Mouse (Mus musculus) MEL (cell line): ENCODE measurements around the gene Elavl1. TPM values are rescaled to one million over a fixed set of nuclear protein-coding genes. Genes with fewer than 3 reads are reported as not detected.
A peak's percentile ranks its signal among the peaks of the same experiment; 100 is the strongest.

Experiments used
- DNase-seq: peaks from one replicate; pipeline ENCODE4 v3.0.0; 2011; ENCODE audit warnings: low read depth, low spot score
- H3K27ac ChIP-seq: 2 replicates; pipeline ENCODE4 v1.5.1; 2012; ENCODE audit warnings: low read depth, mild to moderate bottlenecking, control low read depth, low read length, moderate library complexity; ENCODE audit not compliant: control insufficient read depth
- H3K27me3 ChIP-seq, 2 experiments: fragments of 150-350 bp in 1 of 2; sonication (generic) in 1 of 2; 2 replicates each; pipeline ENCODE4 v1.6.1; 2012; ENCODE audit warnings: low read length in 2 of 2, mild to moderate bottlenecking in 2 of 2, improper control_type of control experiment in 1 of 2, moderate library complexity in 1 of 2; ENCODE audit not compliant: insufficient read depth in 2 of 2, control insufficient read depth in 1 of 2
- H3K36me3 ChIP-seq, 2 experiments: 2 replicates each; pipeline ENCODE4 v1.6.1; 2012 to 2014; ENCODE audit warnings: low read length in 2 of 2, improper control_type of control experiment in 1 of 2, inconsistent platforms in 1 of 2, mild to moderate bottlenecking in 1 of 2; ENCODE audit not compliant: insufficient read depth in 2 of 2, control insufficient read depth in 1 of 2
- H3K4me1 ChIP-seq, 2 experiments: fragments of 150-350 bp in 1 of 2; sonication (generic) in 1 of 2; 2 replicates each; pipeline ENCODE4 v1.6.1; 2012; ENCODE audit warnings: low read length in 2 of 2, improper control_type of control experiment in 1 of 2, mild to moderate bottlenecking in 1 of 2; ENCODE audit not compliant: insufficient read depth in 2 of 2, control insufficient read depth in 1 of 2
- H3K4me3 ChIP-seq, 2 experiments: fragments of 150-350 bp in 1 of 2; sonication (generic) in 1 of 2; 2 replicates each; pipeline ENCODE4 v1.5.1; 2012; ENCODE audit warnings: low read depth in 2 of 2, low read length in 2 of 2, mild to moderate bottlenecking in 2 of 2, moderate library complexity in 2 of 2, control low read depth in 1 of 2, improper control_type of control experiment in 1 of 2; ENCODE audit not compliant: control insufficient read depth in 1 of 2, insufficient read depth in 1 of 2
- H3K79me2 ChIP-seq: 2 replicates; pipeline ENCODE4 v1.6.1; 2012; ENCODE audit warnings: mild to moderate bottlenecking, low read length, moderate library complexity; ENCODE audit not compliant: control insufficient read depth, poor library complexity, insufficient read depth
- H3K9ac ChIP-seq: 2 replicates; pipeline ENCODE4 v1.6.1; 2012; ENCODE audit warnings: low read depth, mild to moderate bottlenecking, control low read depth, low read length, moderate library complexity; ENCODE audit not compliant: control insufficient read depth, poor library complexity, severe bottlenecking
- H3K9me3 ChIP-seq: fragments of 150-350 bp; sonication (generic); replicated peaks from 2 replicates; pipeline ENCODE4 v1.6.1; 2012; ENCODE audit warnings: mild to moderate bottlenecking, low read length, improper control_type of control experiment, moderate library complexity; ENCODE audit not compliant: insufficient read depth
- CHD2 ChIP-seq: IDR thresholded peaks from 2 replicates; pipeline ENCODE4 v1.6.1; 2011; ENCODE audit warnings: low read length, improper control_type of control experiment
- CTCF ChIP-seq, 3 experiments: IDR thresholded peaks in 2 of 3; conservative IDR thresholded peaks in 1 of 3; 2 replicates each; pipeline ENCODE4 v1.5.1; 2011 to 2012; ENCODE audit warnings: low read length in 3 of 3, low read depth in 2 of 3, mild to moderate bottlenecking in 2 of 3, improper control_type of control experiment in 1 of 3, inconsistent platforms in 1 of 3, mixed read lengths in 1 of 3, moderate library complexity in 1 of 3; ENCODE audit not compliant: control insufficient read depth in 1 of 3, insufficient read depth in 1 of 3, poor library complexity in 1 of 3, severe bottlenecking in 1 of 3
- ELF1 ChIP-seq: IDR thresholded peaks from 2 replicates; pipeline ENCODE4 v1.6.1; 2014; ENCODE audit warnings: low read depth, mild to moderate bottlenecking, inconsistent platforms, low read length, improper control_type of control experiment, moderate library complexity
- EP300 ChIP-seq, 2 experiments: IDR thresholded peaks; 2 replicates each; pipeline ENCODE4 v1.6.1; 2011; ENCODE audit warnings: improper control_type of control experiment in 2 of 2, low read length in 2 of 2, low read depth in 1 of 2, mild to moderate bottlenecking in 1 of 2
- GABPA ChIP-seq: IDR thresholded peaks from 2 replicates; pipeline ENCODE4 v1.6.1; 2012; ENCODE audit warnings: low read depth, mild to moderate bottlenecking, inconsistent platforms, low read length, improper control_type of control experiment, moderate library complexity
- KAT2A ChIP-seq: conservative IDR thresholded peaks from 2 replicates; pipeline ENCODE4 v1.6.1; 2012; ENCODE audit warnings: low read depth, low read length, improper control_type of control experiment, inconsistent platforms
- MEF2A ChIP-seq: IDR thresholded peaks from 2 replicates; pipeline ENCODE4 v1.6.1; 2014; ENCODE audit warnings: low read depth, mild to moderate bottlenecking, inconsistent platforms, low read length, improper control_type of control experiment; ENCODE audit not compliant: poor library complexity, insufficient replicate concordance, severe bottlenecking; ENCODE audit errors: extremely low read depth
- MYB ChIP-seq: IDR thresholded peaks from 2 replicates; pipeline ENCODE4 v1.6.1; 2011; ENCODE audit warnings: mild to moderate bottlenecking, low read depth, low read length, improper control_type of control experiment
- NELFE ChIP-seq: IDR thresholded peaks from 2 replicates; pipeline ENCODE4 v1.6.1; 2011; ENCODE audit warnings: low read depth, low read length, improper control_type of control experiment
- RAD21 ChIP-seq: IDR thresholded peaks from 2 replicates; pipeline ENCODE4 v1.6.1; 2011; ENCODE audit warnings: mild to moderate bottlenecking, low read depth, low read length, improper control_type of control experiment
- SIN3A ChIP-seq: IDR thresholded peaks from 2 replicates; pipeline ENCODE4 v1.6.1; 2012; ENCODE audit warnings: low read length, improper control_type of control experiment, inconsistent platforms
- SMC3 ChIP-seq: IDR thresholded peaks from 2 replicates; pipeline ENCODE4 v1.6.1; 2011; ENCODE audit warnings: low read depth, low read length, improper control_type of control experiment
- TCF12 ChIP-seq: IDR thresholded peaks from 2 replicates; pipeline ENCODE4 v1.6.1; 2014; ENCODE audit warnings: low read depth, mild to moderate bottlenecking, inconsistent platforms, low read length, improper control_type of control experiment, moderate library complexity
- ZC3H11A ChIP-seq: IDR thresholded peaks from 2 replicates; pipeline ENCODE4 v1.6.1; 2012; ENCODE audit warnings: low read depth, mild to moderate bottlenecking, inconsistent platforms, low read length, improper control_type of control experiment
- ZMIZ1 ChIP-seq: IDR thresholded peaks from 2 replicates; pipeline ENCODE4 v1.6.1; 2012; ENCODE audit warnings: low read depth, mild to moderate bottlenecking, inconsistent platforms, low read length, improper control_type of control experiment, moderate library complexity
- ZNF384 ChIP-seq: IDR thresholded peaks from 2 replicates; pipeline ENCODE4 v1.6.1; 2012; ENCODE audit warnings: low read depth, mild to moderate bottlenecking, inconsistent platforms, low read length, improper control_type of control experiment
- polyA plus RNA-seq, 2 experiments: library from polyadenylated mRNA; stranded (reverse) in 1 of 2; unstranded in 1 of 2; fragments of >175 nt in 1 of 2; fragments of >200 nt in 1 of 2; gene quantifications; 2 replicates each; pipeline versions ENCODE4 v1.2.1 to v1.2.4; 2012; ENCODE audit warnings: low replicate concordance in 2 of 2, low read depth in 1 of 2; ENCODE audit not compliant: insufficient read length in 2 of 2, insufficient read depth in 1 of 2, missing spikeins in 1 of 2
- total RNA-seq: library from RNA; depleted of rRNA; stranded (reverse); fragments of 300-350 nt; gene quantifications from 2 replicates; pipeline ENCODE4 v1.2.3, GENCODE M21; 2012

Elavl1 gene
- total and polyA plus RNA-seq, 3 experiments = 64.2 to 77.4 TPM; not detected in 1

- no peak overlapping the region for H3K9ac ChIP-seq
- no peak for DNase-seq
These were observed 55.6 kb downstream of the Elavl1 start for GRCm38 (mm10) chr8:4269609-4270008.

GRCm38 (mm10) chr8:4267627-4268026 lies 57.6 kb downstream of the Elavl1 start:
- no peaks in the 10 kb centered on the region for H3K4me1 ChIP-seq
- peak; percentile 46 for DNase-seq
- no peaks in the 10 kb centered on the region for H3K27me3 ChIP-seq
- no peaks in the 10 kb centered on the region for H3K79me2 ChIP-seq
- H3K4me3 ChIP-seq = no peak overlapping the region
- peaks cover 0 to 22% of the 10 kb centered on the region in 2 experiments; a peak in 2 of 4 replicates for H3K36me3 ChIP-seq
- no peak overlapping the region for H3K9ac ChIP-seq
- TF ChIP-seq MEF2A (no peak), ZNF384 (no peak), RAD21 (peak; percentile 34), ZC3H11A (peak; percentile 50; the same call in 1 of the 2 replicates), SMC3 (peak; percentile 59), CTCF (IDR thresholded peaks at IDR 0.05 in 2 of 3, conservative IDR thresholded peaks at IDR 0.05 in 1 of 3; ENCODE audit: control insufficient read depth in 1 of 3, insufficient read depth in 1 of 3, low read depth in 2 of 3, low read length in 3 of 3, poor library complexity in 1 of 3, severe bottlenecking in 1 of 3) (peak; percentile 27 to 73 (median 55); a peak in 5 of 6 replicates)
- H3K27ac ChIP-seq = no peak overlapping the region
- H3K9me3 ChIP-seq = no peaks in the 10 kb centered on the region

More at GRCm38 (mm10) chr8:4269609-4270008, 55.6 kb downstream of the Elavl1 start:
- no peaks in the 10 kb centered on the region for H3K9me3 ChIP-seq
- H3K4me3 ChIP-seq = no peak overlapping the region
- no peak overlapping the region for H3K27ac ChIP-seq
- no peak for TF ChIP-seq MYB
- TF ChIP-seq ELF1 = no peak
- no peak for TF ChIP-seq ZMIZ1
- TF ChIP-seq GABPA = no peak
- TF ChIP-seq TCF12 = no peak
- TF ChIP-seq EP300 (IDR thresholded peaks at IDR 0.05; ENCODE audit: low read depth in 1 of 2, low read length in 2 of 2) = no peak
- TF ChIP-seq SMC3 = no peak
- H3K79me2 ChIP-seq = peaks cover 3% of the 10 kb centered on the region
- H3K27me3 ChIP-seq = no peaks in the 10 kb centered on the region
- peaks cover 6 to 24% of the 10 kb centered on the region in 2 experiments for H3K36me3 ChIP-seq
- peaks cover 0 to 4% of the 10 kb centered on the region in 2 experiments; a peak in 1 of 4 replicates for H3K4me1 ChIP-seq

- Histone ChIP-seq H3K9ac (no peak overlapping the region), H3K36me3 (peaks cover 0 to 18% of the 10 kb centered on the region in 2 experiments; a peak in 2 of 4 replicates), H3K9me3 (no peaks in the 10 kb centered on the region)
These were observed 59.9 kb downstream of the Elavl1 start for GRCm38 (mm10) chr8:4265160-4265914.

More at GRCm38 (mm10) chr8:4265160-4265914, 59.9 kb downstream of the Elavl1 start:
- TF ChIP-seq SMC3 (no peak), KAT2A (no peak), CHD2 (no peak), NELFE (no peak), SIN3A (no peak)
- DNase-seq = no peak
- no peaks in the 10 kb centered on the region for H3K27me3 ChIP-seq
- no peak overlapping the region for H3K4me3 ChIP-seq
- no peaks in the 10 kb centered on the region for H3K4me1 ChIP-seq
- no peaks in the 10 kb centered on the region for H3K79me2 ChIP-seq
- H3K27ac ChIP-seq = no peak overlapping the region
